Mouse (Mus musculus) hindbrain, embryonic 11.5 days (tissue): ENCODE measurements at regions not wholly inside any gene's neighbourhood (a gene's known extent, or its start where the extent isn't known, plus 50 kb on each side); places are given as distances from the start of the nearest gene placed in this dataset.

ENCODE experiments used
- ATAC-seq: fragments of 200-750 bp; cut with Nextera tagmentation; 2 replicates; pipeline ENCODE4 v1.8.0; 2017; ENCODE audit warnings: mild to moderate bottlenecking, moderate TSS enrichment, moderate library complexity; ENCODE audit not compliant: low FRiP score
- DNase-seq: peaks from one replicate; pipeline ENCODE4 v3.0.0-alpha.2; 2015; ENCODE audit warnings: low spot score
- H3K27ac ChIP-seq: fragments of 300-500 bp; sonication (generic); 2 replicates; pipeline ENCODE4 v1.5.1; 2014; ENCODE audit warnings: mild to moderate bottlenecking, low read depth, low read length
- H3K27me3 ChIP-seq: fragments of 300-500 bp; sonication (generic); 2 replicates; pipeline ENCODE4 v1.6.1; 2014; ENCODE audit warnings: mild to moderate bottlenecking, low read length, moderate library complexity, mixed read lengths; ENCODE audit not compliant: control insufficient read depth, insufficient read depth
- H3K36me3 ChIP-seq: fragments of 300-500 bp; sonication (generic); 2 replicates; pipeline ENCODE4 v1.6.1; 2014; ENCODE audit warnings: mild to moderate bottlenecking, low read length, moderate library complexity, mixed read lengths; ENCODE audit not compliant: control insufficient read depth, insufficient read depth
- H3K4me1 ChIP-seq: fragments of 300-500 bp; sonication (generic); replicated peaks from 2 replicates; pipeline ENCODE4 v1.6.1; 2014; ENCODE audit warnings: low read length, mixed read lengths; ENCODE audit not compliant: control insufficient read depth, insufficient read depth
- H3K4me2 ChIP-seq: fragments of 300-500 bp; sonication (generic); replicated peaks from 2 replicates; pipeline ENCODE4 v1.6.1; 2014; ENCODE audit warnings: mild to moderate bottlenecking, low read depth, low read length
- H3K4me3 ChIP-seq: fragments of 300-500 bp; sonication (generic); 2 replicates; pipeline ENCODE4 v1.5.1; 2014; ENCODE audit warnings: low read depth, low read length
- H3K9ac ChIP-seq: fragments of 300-500 bp; sonication (generic); 2 replicates; pipeline ENCODE4 v1.6.1; 2014; ENCODE audit warnings: low read depth, low read length
- H3K9me3 ChIP-seq: fragments of 300-500 bp; sonication (generic); 2 replicates; pipeline ENCODE4 v1.6.1; 2016; ENCODE audit warnings: low read length; ENCODE audit not compliant: control insufficient read depth
- WGBS: fragments of 180-500 bp; shearing (Covaris S2); extraction: QIAGEN DNeasy Blood & Tissue Kit; methylation state at CpG from one replicate; pipeline ENCODE4 v1.1.7; 2014; 5-methylcytosine and 5-hydroxymethylcytosine counted together

DNA sequence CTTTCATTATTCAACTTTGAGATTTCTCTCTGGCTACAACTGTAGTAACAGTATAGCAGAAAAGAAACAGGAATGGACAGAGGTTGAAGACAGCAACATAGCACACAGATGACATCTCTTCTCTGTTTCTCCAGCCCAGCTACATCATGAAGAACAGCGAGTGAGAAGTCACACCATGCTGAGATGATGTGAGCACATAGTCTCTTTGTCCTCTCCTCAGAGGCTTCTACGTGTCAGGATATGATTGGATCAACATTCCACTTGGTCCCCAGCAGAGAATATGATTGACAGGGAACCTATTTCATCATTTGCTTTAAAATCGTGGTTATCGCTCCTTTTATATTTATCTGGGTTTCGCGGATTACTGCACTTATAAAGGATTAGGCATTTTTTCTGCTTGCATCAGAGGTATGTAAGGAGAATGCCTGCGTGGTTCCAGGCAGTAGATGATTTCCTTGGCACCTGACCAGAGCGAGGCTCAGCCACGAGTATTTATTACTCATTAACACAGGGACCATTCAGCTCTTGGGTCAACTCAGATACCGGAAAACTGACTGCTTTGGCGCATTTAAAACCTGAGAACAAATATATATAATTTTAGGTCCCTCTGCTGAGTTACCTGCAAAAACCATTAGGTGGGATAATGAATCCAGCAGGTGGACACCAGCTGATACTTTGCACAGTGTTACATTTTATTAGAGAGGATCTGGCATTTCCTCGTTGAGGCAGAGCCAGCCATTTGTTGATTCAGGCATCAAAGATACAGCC, 237.9 kb upstream of the Gm5148 start:
- Histone ChIP-seq H3K4me1 (no peaks in the 10 kb centered on the region), H3K36me3 (no peaks in the 10 kb centered on the region), H3K9ac (no peak overlapping the region), H3K4me2 (no peak overlapping the region), H3K4me3 (no peak overlapping the region), H3K27ac (no peak overlapping the region), H3K27me3 (no peaks in the 10 kb centered on the region), H3K9me3 (no peaks in the 10 kb centered on the region)
- DNase-seq (no peak), ATAC-seq (no peak)
- WGBS: 84% methylated on average over 12 of the region's 12 CpGs

DNA sequence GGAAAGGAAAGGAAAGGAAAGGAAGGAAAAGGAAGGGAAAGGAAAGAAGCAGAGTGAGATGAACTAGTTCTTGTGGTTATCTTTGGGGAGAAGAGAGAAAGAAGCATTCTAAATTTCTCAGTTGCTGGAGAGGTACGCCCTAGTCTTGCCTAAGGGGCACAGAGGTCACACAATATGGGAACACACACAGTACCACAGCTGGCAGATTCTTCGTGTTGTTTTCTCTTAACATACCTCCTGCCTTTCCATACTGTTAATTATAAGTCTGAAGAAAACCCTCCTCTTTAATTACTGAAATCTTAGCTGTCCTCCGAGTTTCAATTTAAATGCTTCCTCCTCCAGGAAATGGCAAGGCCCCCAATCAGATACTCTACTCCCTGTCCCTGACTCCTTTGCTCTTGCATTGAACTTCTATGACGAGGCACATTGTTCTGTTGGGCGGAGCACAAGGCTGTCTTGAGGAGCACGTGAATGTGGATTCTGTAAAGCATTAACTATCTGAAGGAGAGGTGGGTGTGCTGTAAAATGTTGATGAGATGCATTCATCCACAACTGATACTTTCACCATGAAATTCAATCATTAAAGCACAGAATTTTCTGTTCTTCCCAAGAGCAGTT, 234.2 kb upstream of the Gm5148 start:
- Histone ChIP-seq H3K36me3 (no peaks in the 10 kb centered on the region), H3K27me3 (no peaks in the 10 kb centered on the region), H3K9ac (no peak overlapping the region), H3K9me3 (no peaks in the 10 kb centered on the region), H3K4me2 (no peak overlapping the region), H3K27ac (no peak overlapping the region), H3K4me3 (no peak overlapping the region), H3K4me1 (no peaks in the 10 kb centered on the region)
- WGBS: 59% methylated on average over 6 of the region's 6 CpGs
- DNase-seq (no peak), ATAC-seq (no peak)

DNA sequence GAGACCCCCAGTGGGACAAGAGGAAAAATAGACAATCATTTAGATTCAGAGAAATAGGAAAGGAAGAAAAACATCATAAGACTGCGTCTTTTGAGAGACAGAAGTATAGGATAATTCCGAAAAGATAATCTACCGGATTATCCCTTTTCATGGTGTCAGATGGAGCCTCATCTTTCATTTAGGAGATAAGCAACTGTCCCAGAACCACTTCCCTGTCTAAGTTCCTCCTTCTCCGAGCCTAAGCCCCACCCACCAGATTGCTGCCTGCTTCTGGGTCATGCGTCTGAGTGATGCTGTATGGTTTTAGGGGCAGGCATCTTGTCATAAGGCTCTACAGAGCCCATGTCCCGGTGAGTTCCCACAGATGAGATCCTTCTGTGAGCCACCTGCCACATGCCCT, 232.3 kb upstream of the Gm5148 start:
- Histone ChIP-seq H3K4me1 (no peaks in the 10 kb centered on the region), H3K27ac (no peak overlapping the region), H3K9me3 (no peaks in the 10 kb centered on the region), H3K4me2 (no peak overlapping the region), H3K36me3 (no peaks in the 10 kb centered on the region), H3K4me3 (no peak overlapping the region), H3K9ac (no peak overlapping the region), H3K27me3 (no peaks in the 10 kb centered on the region)
- DNase-seq: no peak
- WGBS: 85% methylated on average over 6 of the region's 6 CpGs
- ATAC-seq: no peak

DNA sequence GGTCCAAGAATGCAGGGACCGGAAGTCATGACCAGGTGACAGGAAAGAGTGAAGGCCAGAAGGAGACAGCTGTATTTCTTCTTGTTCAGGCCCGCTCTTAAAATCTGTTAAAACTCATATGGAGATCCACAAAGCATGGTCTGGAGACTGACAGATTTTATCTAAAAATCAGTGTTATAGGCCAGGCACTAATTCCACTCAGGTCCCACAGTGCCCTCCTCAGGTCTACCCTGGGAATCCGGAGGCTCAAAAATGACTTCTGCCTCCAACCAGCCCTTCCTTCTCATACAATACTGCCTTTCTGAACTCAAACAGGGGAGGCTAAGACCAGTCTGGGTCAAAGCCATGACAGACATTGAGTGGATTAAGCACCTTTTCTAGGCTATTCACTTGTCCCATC, 228.6 kb upstream of the Gm5148 start:
- Histone ChIP-seq H3K9me3 (no peaks in the 10 kb centered on the region), H3K4me3 (no peak overlapping the region), H3K9ac (no peak overlapping the region), H3K36me3 (no peaks in the 10 kb centered on the region), H3K4me1 (no peaks in the 10 kb centered on the region), H3K4me2 (no peak overlapping the region), H3K27me3 (no peaks in the 10 kb centered on the region), H3K27ac (no peak overlapping the region)
- WGBS: 69% methylated on average over 3 of the region's 3 CpGs
- ATAC-seq (no peak), DNase-seq (peak; percentile 22)

DNA sequence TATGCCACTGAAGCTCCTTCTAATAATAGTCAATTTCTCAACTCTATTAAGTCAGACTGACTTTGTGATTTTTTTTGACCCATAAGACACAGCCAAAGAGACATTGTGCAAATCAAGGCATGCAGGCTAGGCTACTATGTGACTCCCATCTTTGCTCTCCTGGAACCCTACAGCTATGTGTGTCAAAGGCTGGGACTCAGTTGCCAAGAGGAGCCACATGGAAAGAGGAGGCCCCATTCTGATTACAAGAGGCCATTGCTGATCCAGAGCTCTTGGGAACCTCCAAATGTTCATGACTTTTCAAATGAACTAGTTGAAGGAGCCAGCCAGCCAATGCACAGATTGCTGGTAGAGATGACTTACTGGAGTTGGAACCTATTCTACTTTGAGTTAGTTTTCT, 228.0 kb upstream of the Gm5148 start:
- no peak overlapping the region for H3K27ac ChIP-seq
- no peak overlapping the region for H3K9ac ChIP-seq
- H3K4me2 ChIP-seq: no peak overlapping the region
- H3K36me3 ChIP-seq: no peaks in the 10 kb centered on the region
- no peaks in the 10 kb centered on the region for H3K9me3 ChIP-seq
- no peaks in the 10 kb centered on the region for H3K4me1 ChIP-seq
- H3K4me3 ChIP-seq: no peak overlapping the region
- ATAC-seq (no peak), DNase-seq (no peak)
- H3K27me3 ChIP-seq: no peaks in the 10 kb centered on the region

DNA sequence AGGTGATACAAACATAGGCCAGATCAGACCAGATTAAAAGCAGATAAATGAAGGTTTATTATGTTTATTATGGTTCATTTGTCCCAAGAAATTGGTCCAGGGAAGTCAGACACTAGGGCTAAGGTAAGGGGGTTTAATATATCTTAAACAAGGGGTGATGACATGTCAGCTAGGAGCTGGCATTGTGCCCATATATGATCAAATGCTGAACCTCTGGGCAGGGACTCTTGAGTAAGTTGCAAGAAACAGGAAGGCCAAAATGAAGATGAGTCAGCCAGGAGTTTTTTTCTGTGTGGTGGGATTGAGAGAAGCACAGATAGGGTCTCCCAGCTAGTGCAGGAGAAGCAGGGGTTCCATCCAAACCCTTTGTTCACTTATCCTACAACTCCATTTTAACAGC, 219.4 kb upstream of the Gm5148 start:
- Histone ChIP-seq H3K36me3 (no peaks in the 10 kb centered on the region), H3K27me3 (no peaks in the 10 kb centered on the region), H3K4me2 (no peak overlapping the region), H3K9me3 (no peaks in the 10 kb centered on the region), H3K4me3 (no peak overlapping the region), H3K4me1 (no peaks in the 10 kb centered on the region), H3K27ac (no peak overlapping the region), H3K9ac (no peak overlapping the region)
- no peak for ATAC-seq
- DNase-seq: no peak

DNA sequence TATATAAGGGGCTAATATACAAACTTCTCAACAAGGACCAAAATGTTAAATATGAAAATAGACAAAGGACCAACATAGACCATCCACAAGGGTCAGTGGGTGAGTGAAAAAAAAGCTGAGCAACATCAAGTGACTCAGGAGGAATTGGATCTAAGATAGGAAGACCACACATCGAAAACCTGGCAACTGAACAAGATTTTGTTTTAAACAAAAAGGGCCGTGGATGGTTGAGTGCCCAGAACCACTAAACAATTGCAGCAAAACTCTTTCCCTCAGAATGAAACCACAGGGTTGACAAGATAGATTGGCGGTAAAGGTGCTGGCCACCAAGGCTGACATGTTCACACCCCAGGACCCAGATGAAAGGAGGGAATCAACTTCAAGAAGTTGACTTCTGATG, 215.7 kb upstream of the Gm5148 start:
- Histone ChIP-seq H3K9ac (no peak overlapping the region), H3K27me3 (no peaks in the 10 kb centered on the region), H3K27ac (no peak overlapping the region), H3K36me3 (no peaks in the 10 kb centered on the region), H3K4me3 (no peak overlapping the region), H3K4me2 (no peak overlapping the region), H3K9me3 (no peaks in the 10 kb centered on the region), H3K4me1 (no peaks in the 10 kb centered on the region)
- no peak for DNase-seq
- no peak for ATAC-seq
- 87% methylated on average over 3 of the region's 3 CpGs for WGBS

DNA sequence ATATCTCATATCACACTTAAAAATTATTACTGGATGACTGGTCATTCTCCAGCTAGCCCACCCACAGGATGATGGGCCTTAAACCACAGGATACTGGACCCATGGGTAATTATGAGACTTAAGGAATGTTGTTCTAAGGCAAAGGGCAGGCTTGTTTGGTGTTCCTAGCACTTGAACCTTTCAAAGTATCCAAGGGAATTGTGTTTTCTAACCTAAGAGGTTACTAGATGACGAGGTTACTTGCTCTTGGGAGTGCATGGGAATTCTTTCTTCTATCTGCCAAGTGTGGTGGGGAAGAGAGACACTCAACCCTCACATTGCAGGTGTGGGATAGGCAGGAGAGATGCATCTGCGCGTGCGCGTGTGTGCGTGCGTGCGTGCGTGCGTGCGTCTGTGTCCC, 214.6 kb upstream of the Gm5148 start:
- Histone ChIP-seq H3K4me2 (no peak overlapping the region), H3K36me3 (no peaks in the 10 kb centered on the region), H3K27me3 (no peaks in the 10 kb centered on the region), H3K27ac (no peak overlapping the region), H3K4me1 (no peaks in the 10 kb centered on the region), H3K9me3 (no peaks in the 10 kb centered on the region), H3K4me3 (no peak overlapping the region), H3K9ac (no peak overlapping the region)
- DNase-seq: no peak
- 95% methylated on average over 11 of the region's 11 CpGs for WGBS
- no peak for ATAC-seq

DNA sequence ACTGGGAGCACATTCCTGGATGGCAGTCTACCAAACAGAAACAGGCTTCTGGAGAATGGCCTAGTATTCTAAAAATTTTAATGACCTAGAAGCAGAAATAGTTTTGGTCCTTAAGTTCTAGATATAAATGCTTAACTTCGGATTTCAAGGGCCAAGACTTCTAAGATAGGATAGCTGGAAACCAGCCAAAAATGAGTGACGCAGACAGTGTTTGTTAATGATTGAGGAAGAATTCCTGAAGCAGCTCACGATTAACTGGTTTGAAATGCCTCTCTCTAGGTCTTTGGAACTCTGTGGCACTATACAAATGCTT, 213.9 kb upstream of the Gm5148 start:
- H3K4me1 ChIP-seq: no peaks in the 10 kb centered on the region
- H3K4me3 ChIP-seq: no peak overlapping the region
- no peaks in the 10 kb centered on the region for H3K9me3 ChIP-seq
- no peak for ATAC-seq
- H3K36me3 ChIP-seq: no peaks in the 10 kb centered on the region
- H3K27ac ChIP-seq: no peak overlapping the region
- WGBS: 64% methylated on average over 3 of the region's 3 CpGs
- H3K4me2 ChIP-seq: no peak overlapping the region
- no peak for DNase-seq
- H3K9ac ChIP-seq: no peak overlapping the region
- no peaks in the 10 kb centered on the region for H3K27me3 ChIP-seq
